Mouse (Mus musculus): ENCODE results near the gene Abca7. TPM values are rescaled to one million over a fixed set of nuclear protein-coding genes. Genes with fewer than 3 reads are reported as not detected.

The Abca7 gene
- total RNA-seq, 2 experiments from 2014 or later = 7.7 to 7.9 TPM

DNA sequence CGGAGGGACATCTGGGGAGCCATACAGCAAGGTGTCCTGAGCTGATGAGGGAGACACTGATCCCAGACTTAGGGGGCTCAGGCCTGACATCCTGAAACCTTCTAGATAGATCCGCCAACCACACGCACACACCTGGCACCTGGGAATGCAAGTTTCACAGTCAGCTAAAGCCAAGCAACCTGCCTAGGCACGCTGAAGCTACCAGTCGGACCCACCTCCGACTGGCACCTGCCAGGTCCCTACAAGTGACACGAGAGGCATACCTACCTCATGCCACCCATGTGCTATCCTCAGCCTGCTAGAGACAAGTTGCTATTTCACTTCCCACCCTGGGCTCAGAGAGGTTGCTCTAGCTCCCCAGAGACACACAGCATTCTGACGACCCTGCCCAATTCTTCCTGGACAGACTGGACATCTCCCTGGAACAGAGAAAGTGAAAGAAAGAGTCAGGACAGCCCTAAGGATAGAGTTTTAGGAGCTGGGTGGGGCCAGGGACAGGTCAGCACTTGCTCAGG, 7.0 kb upstream of the Abca7 start:
- intact Hi-C loops (cut with DNase I) = no loop called here
- DNase-seq = no peak

DNA sequence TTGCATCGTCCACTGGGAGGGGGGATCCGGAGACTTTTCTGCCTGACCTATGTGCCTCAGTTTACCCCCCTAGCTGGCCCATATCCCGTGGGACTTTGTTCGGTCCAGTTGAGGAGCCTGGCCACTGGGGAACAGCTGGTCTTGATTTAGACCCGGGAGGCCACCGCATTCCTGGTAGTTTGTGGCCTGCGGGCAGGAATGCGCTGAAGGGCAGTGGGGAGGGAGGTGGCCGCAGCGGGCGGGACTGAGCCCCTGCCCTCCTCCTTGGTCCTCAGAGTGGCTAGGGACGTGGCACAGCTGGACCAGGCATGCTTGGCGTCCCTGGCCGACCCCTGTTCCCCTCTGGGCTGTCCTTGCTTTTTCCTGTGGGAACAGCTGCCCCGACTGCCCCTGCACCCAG, 6.4 kb upstream of the Abca7 start:
- intact Hi-C loops (cut with DNase I) = loop anchor here (2.0 to 10.0 kb wide), 2 partner anchors 45 to 705 kb away; no protein-coding TSS in a partner anchor
- DNase-seq = no peak

DNA sequence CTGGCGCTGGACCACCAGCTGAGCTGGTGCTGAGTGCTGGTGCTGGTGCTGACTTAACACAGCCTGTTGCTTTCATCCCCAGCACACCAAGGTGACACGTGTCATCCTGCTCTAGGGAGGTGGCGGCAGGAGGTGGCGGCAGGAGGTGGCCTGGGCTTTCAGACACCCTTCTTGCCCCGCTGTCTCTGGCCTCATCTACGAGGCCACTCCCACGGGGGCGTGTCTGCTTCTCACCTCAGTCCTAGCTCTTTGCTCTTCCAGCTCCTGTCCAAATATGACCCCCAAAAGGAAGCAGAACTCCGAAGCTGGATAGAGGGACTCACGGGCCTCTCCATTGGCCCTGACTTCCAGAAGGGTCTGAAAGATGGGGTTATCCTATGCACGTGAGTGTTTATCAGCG, 5.2 kb upstream of the Abca7 start:
- intact Hi-C loops (cut with DNase I) = loop anchor here (2.0 to 10.0 kb wide), 2 partner anchors 44 to 704 kb away; no protein-coding TSS in a partner anchor
- DNase-seq = no peak

DNA sequence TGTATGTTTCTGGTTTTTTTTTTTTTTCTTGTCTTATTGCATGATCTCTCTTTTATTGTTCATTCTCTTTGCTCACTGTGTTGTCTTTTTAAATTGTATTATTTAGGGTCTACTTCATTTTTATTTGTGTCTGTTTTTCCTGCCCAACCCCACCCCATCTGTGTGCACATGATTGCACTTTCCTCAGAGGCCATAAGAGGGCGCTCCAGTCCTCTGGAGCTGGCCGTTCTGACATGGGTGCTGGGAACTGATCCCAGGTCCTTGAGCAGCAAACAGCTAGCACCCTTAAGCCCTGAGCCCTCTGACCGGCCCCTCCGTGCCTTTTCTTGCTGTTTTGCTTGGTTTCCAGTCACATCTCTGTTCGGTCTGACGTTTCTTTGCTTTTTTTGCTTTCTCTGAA, 4.7 kb upstream of the Abca7 start:
- intact Hi-C loops (cut with DNase I) = loop anchor here (2.0 to 10.0 kb wide), 2 partner anchors 43 to 703 kb away; no protein-coding TSS in a partner anchor
- DNase-seq = no peak

DNA sequence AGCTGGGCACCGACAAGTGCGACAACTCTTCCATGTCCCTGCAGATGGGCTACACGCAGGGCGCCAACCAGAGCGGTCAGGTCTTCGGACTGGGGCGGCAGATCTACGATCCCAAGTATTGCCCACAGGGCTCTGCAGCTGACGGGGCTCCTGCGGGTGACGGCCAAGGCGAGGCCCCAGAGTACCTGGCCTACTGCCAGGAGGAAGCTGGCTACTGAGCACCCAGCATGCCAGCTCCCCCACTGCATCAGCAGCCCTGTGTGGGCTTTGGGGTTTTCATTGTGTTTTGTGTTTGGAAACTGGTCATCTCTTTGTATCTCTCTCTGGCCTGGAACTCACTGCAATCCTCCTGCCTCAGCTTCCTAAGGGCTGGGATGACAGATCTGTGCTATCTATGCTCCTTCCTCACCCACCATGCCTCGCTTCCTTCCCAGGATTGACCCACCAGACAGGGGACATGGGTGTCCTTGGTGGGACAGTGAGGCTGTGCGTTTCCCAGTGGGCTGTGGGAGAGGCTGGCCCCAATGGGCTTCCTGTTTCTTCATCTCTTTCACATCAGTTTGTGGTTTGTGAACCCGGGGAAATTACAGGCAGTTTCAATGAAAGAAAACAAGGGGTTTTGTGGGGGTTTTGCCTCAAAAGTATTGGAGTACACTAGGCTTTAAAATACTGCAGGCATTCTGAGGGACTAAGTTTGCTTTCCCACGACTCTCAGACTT, 1.7 kb upstream of the Abca7 start:
- intact Hi-C loops (cut with DNase I) = loop anchor here (10.0 kb wide), 1 partner anchor 700 kb away; no protein-coding TSS in a partner anchor
- peak; percentile 35 to 51 for DNase-seq

DNA sequence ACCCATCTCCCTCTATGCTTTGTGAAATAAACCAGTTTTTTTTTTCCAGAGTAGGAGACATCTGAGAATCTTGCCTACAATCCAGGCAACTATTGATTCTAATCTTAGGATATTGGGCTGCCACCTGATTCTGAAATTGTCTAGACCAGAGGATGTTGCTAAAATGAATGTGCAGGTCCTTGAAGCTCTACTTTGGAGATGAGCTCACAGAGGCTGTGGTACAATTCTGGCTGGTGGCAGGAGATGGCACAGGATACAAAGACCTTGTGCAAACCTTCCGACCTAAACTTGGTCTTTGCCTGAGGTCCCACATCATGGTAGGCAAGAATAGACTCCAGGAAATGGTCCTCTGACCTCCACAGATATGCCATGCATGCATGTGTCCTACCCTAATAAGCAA, 658 bp upstream of the Abca7 start:
- intact Hi-C loops (cut with DNase I) = loop anchor here (10.0 kb wide), 1 partner anchor 699 kb away; no protein-coding TSS in a partner anchor
- no peak for DNase-seq

DNA sequence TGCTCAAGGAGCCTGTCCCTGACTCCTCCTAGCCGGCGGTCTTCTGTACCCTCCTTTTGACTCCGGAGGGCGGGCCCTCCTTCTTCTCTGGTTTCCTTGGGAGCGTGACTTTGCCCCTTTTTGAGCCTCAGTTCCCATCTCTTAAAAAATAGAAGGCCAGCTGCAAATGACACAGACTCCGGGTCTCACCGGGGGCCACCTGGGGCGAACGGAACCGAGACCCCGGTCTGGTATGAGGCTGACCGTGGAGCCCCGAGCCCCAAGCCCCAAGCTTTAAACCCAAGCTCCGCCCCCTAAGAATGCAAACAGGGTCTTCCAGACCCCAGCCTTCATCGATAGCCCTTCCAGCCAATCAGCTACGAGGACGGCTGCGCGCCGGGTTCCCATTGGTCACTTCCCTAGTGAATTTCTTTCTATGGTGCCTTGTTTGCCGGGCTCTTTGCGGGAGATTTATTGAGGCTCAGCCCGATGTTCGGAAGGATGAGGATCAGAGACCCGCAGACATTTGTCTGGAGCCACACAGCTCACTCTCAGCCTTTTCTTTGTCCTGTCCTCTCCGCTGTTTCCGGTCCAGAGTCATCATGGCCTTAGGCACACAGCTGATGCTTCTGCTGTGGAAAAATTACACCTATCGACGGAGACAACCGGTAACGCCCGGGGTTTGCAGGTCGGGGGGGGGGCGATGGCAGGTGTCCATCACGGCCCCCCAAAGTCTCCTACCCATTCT, 903 bp downstream of the Abca7 start:
- intact Hi-C loops (cut with DNase I) = loop anchor here (10.0 kb wide), 1 partner anchor 698 kb away; no protein-coding TSS in a partner anchor
- peak; percentile 60 to 78 for DNase-seq

DNA sequence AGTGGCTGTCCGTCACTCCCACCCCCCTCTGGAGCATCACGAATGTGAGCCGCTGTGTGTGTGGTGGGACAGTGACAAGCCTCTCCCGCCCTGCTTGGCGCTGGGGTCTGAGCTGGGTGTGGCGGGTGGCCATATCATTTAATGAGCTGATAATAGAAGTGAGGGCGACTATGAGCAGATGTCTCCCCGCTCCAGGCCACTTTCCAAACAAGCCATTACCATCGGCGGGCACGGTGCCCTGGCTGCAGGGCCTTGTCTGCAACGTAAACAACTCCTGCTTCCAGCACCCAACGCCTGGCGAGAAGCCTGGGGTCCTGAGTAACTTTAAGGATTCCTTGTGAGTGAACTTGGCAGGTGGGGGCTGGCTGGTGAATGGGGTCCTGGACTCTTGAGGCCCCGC, 1.5 kb downstream of the Abca7 start:
- intact Hi-C loops (cut with DNase I) = loop anchor here (10.0 kb wide), 1 partner anchor 697 kb away; no protein-coding TSS in a partner anchor
- DNase-seq = peak; percentile 43 to 57

DNA sequence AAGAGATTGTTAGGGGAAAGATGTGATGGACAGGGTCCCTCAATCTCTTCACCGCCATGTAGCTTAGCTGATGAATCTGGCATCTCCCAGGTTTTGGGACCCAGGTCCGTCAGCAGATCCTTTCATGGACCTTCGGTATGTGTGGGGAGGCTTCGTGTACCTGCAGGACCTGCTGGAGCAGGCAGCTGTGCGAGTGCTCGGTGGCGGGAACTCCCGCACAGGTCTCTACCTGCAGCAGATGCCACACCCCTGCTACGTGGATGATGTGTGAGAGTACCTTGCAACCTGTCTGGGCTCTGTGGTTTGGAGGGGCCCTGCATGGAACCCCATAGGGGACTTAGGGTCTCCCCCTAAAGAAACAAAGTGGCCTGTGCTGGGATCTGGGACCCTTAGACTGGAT, 5.7 kb downstream of the Abca7 start:
- DNase-seq = no peak
- intact Hi-C loops (cut with DNase I) = loop anchor here (2.0 kb wide), 1 partner anchor 33 kb away; no protein-coding TSS in a partner anchor

DNA sequence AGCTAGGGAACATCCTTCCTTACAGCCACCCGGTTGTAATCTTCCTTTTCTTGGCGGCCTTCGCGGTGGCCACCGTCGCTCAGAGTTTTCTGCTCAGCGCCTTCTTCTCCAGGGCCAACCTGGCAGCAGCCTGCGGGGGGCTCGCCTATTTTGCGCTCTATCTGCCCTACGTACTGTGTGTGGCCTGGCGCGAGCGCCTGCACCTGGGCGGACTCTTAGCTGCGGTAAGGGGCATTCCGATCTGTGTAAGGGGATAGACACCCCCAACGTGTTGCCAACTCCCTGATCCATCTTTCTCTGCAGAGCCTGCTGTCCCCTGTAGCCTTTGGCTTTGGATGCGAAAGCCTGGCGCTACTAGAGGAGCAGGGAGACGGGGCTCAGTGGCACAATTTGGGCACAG, 6.5 kb downstream of the Abca7 start:
- intact Hi-C loops (cut with DNase I) = loop anchor here (2.0 kb wide), 1 partner anchor 32 kb away; no protein-coding TSS in a partner anchor

DNA sequence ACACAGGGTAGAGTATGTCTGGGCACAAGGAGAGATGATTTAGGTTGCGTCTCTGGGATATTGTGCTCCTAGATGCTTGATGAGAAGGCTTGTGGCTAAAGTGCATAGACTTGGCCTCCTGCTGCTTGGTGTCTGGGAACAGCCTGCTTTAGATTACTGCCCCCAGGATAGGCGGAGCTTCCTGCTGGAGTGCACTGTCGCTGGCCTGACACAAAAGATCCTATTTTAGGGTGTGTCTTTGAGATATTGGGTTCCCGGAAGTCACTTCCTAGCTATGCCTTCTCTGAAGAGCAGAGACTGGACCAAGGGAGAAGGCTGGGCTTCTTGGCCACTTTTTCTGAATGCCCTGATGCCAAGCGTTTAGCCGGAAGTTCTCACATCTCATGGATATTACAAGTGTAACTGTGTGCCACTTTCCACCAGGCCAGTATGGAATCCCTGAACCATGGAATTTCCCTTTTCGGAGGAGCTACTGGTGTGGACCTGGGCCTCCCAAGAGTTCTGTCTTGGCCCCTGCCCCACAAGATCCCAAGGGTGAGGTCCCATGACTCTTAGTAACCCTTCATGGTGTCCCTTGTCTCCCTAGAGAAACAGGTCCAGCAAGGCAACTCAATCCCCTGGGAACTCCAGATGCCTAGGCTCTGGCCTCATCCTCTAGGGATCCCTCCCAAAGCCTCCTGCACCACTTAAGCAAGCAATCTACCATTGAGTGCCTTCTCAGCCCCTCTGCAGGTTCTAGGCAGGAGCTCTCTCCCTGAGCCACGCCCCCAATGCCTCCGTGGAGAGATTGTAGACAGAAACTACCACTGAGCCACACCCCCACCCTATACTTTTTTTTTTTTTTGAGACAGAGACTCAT, 7.3 kb downstream of the Abca7 start:
- intact Hi-C loops (cut with DNase I) = loop anchor here (2.0 kb wide), 1 partner anchor 31 kb away; no protein-coding TSS in a partner anchor
- DNase-seq = peak in 1 of 2 experiments; percentile 33

More for the DNA sequence above, 6.5 kb downstream of the Abca7 start:
- DNase-seq = no peak

DNA sequence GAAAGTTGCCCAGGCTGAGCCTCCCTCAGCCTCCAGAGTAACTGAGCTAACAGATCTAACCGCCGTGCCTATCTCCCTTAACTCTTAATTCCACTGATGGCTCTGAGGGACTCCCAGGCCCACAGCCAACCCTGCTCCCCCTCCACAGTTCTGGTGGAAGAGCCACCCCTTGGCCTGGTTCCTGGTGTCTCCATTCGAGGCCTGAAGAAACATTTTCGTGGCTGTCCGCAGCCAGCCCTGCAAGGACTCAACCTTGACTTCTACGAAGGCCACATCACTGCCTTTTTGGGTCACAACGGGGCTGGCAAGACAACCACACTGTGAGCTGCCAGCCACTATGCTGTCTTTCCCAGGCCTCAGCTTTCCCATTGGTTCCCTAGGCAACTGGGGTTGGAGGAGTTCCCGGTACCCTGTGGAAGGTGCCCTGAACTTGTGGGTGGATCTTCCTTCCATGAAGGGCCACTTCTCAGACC, 8.0 kb downstream of the Abca7 start:
- DNase-seq = no peak
- intact Hi-C loops (cut with DNase I) = no loop called here

DNA sequence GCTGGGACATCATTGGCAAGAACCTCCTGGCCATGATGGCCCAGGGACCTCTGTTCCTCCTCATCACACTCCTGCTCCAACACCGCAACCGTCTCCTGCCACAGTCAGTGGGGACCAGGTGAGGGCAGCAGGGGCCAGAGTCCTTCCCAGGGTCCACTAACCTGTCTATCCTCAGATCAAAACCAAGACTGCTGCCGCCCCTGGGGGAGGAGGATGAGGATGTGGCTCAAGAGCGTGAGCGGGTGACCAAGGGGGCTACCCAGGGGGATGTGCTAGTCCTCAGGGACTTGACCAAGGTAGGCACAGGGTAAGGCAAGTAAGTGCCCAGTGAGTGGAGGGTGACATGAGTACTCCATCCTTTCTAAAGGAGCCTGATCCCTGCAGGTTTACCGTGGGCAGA, 15.4 kb downstream of the Abca7 start:
- DNase-seq = no peak
- intact Hi-C loops (cut with DNase I) = no loop called here

DNA sequence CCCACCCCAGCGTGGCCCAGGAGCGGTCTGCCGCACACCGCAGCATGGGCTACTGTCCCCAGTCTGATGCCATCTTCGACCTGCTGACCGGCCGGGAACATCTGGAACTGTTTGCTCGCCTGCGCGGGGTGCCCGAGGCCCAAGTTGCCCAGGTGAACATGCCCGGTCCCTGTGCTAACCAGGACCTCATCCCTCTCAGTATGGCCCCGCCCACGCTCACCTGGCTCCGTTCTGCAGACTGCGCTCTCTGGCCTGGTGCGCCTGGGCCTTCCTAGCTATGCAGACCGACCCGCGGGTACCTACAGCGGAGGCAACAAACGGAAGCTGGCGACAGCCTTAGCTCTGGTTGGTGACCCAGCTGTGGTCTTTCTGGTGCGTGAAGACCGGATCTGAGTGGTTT, 17.3 kb downstream of the Abca7 start:
- DNase-seq = no peak
- intact Hi-C loops (cut with DNase I) = no loop called here

DNA sequence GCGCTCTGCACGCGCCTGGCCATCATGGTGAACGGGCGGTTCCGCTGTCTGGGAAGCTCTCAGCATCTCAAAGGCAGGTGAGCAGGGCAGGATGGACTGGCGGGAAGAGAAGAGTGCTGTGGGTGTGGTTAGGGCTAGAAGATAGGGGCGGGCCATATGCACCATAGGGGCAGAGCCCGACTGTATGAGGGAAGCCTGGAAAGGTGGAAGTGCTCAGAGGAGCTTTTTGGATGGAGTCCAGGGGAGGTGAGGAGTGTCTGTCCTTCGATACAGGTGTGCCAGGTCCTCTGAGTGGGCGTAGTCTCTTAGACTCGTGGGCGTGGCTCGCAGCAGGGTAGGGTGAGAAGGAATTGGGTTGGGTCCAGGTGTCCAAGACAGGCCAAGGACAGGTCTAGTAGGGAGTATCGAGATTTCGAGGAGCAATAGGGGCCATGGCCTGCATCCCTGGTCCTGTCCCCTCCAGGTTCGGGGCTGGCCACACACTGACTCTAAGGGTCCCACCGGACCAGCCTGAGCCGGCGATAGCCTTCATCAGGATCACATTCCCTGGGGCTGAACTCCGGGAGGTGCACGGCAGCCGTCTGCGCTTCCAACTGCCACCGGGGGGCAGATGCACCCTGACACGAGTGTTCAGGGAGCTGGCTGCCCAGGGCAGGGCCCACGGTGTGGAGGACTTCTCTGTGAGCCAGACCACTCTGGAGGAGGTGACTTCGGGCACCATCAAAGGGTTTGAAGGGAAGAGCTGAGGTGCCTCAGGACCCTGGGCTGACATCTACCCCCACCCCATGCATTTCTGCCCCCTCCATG, 18.4 kb downstream of the Abca7 start:
- intact Hi-C loops (cut with DNase I) = no loop called here

DNA sequence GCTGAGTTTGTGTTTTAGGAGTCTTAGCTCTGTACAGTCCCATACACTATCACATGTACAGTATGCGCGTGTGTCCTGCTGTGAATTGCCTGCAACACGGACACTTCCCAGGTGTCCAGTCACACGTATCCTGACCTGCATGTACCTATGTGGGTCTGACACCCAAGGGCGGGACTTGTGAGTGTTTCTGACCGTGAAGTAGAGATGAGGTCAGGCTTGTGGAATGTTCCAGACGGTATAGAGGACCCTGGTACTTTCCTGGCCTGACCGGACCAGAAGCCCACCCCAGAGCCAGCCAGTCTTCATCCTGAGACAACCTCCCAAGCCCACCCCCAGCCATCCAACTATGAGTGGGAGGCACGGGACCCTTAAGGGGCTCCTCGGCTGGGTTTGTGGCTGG, 19.3 kb downstream of the Abca7 start:
- intact Hi-C loops (cut with DNase I) = no loop called here
- DNase-seq = no peak

More for the DNA sequence above, 18.4 kb downstream of the Abca7 start:
- DNase-seq = no peak

DNA sequence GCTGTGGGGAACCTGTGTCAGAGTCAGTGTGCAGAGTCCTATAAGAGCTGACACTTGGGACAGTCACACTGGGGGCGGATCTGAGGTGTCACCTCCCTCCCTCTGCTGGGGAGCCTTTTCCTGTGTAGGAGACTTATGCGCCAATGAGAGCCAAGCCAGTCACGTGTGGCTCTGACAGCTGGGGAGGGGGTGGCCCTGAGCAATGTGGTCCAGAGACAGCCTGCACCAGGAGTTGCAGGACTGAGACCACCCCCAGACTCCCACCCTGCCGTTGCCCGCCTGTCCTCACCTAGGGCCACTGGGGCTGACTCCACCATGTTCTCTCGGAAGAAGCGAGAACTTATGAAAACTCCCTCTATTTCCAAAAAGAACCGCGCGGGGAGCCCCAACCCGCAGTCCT, 20.2 kb downstream of the Abca7 start, which contains the start of gene Arhgap45:
Gene Arhgap45 (plus strand): TSS at position 143 of the 400 bp plus-strand sequence.
- peak in 1 of 2 experiments; percentile 38 for DNase-seq
- intact Hi-C loops (cut with DNase I) = no loop called here

DNA sequence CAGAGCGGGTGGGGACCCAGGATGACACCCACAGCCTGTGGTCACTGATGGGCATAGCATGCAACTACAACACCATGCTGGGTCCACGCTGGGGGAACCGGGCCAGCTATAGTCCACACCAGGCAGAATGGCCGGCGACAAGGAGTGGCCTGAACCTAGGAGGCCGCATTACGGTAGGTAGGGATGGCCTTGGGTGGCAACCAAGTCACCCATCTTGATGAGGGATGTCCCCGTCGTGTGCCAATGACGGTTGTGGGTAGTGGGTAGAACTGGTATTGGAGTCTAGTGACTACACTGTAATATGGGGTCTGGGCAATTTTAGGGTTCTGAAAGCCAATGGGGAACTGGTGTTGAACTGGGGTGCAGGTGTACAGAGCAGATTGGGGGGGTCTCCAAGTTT, 20.6 kb downstream of the Abca7 start:
- no peak for DNase-seq
- intact Hi-C loops (cut with DNase I) = no loop called here

DNA sequence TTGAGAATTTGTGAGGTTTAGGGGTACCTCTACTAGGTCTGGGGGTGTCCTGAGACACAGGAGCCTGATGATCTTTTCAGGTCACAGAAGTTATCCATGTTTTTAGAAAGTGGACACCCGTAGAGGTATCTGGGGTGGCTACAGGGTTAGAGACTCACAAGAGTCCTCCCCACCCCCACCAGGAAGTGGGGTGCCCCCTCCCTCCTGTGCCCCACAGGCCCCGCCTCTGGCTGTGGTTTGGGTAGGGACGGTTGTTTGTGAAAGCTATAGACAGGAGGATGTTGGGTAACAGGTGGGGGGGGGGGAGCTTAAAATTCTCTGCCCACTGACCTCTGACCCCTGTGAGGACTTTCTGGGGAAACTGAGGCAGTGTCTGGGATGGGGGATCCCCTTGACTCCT, 21.1 kb downstream of the Abca7 start:
- intact Hi-C loops (cut with DNase I) = no loop called here
- peak in 1 of 2 experiments; percentile 55 for DNase-seq

Data from heart, postnatal 36 days (tissue).